Mouse (Mus musculus) hindbrain, embryonic 15.5 days (tissue): ENCODE results near the gene Mybbp1a. TPM values are rescaled to one million over a fixed set of nuclear protein-coding genes. Genes with fewer than 3 reads are reported as not detected.
A peak's percentile ranks its signal among the peaks of the same experiment; 100 is the strongest.

ENCODE experiments used
- ATAC-seq: fragments of 200-750 bp; cut with Nextera tagmentation; 2 replicates; pipeline ENCODE4 v1.8.0; 2017; ENCODE audit warnings: low read depth, moderate number of reproducible peaks, moderate TSS enrichment; ENCODE audit not compliant: low FRiP score
- H3K27ac ChIP-seq: fragments of 300-500 bp; sonication (generic); replicated peaks from 2 replicates; pipeline ENCODE4 v1.5.1; 2015; ENCODE audit warnings: mild to moderate bottlenecking, inconsistent platforms
- H3K27me3 ChIP-seq: fragments of 300-500 bp; sonication (generic); 2 replicates; pipeline ENCODE4 v1.6.1; 2015; ENCODE audit warnings: control low read depth, inconsistent platforms
- H3K36me3 ChIP-seq: fragments of 300-500 bp; sonication (generic); 2 replicates; pipeline ENCODE4 v1.6.1; 2015; ENCODE audit warnings: control low read depth, inconsistent platforms
- H3K4me1 ChIP-seq: fragments of 300-500 bp; sonication (generic); replicated peaks from 2 replicates; pipeline ENCODE4 v1.6.1; 2015; ENCODE audit warnings: control low read depth, inconsistent platforms
- H3K4me2 ChIP-seq: fragments of 300-500 bp; sonication (generic); 2 replicates; pipeline ENCODE4 v1.6.1; 2015; ENCODE audit warnings: moderate library complexity, mild to moderate bottlenecking, inconsistent platforms
- H3K4me3 ChIP-seq: fragments of 300-500 bp; sonication (generic); 2 replicates; pipeline ENCODE4 v1.5.1; 2015; ENCODE audit warnings: mild to moderate bottlenecking, inconsistent platforms
- H3K9ac ChIP-seq: fragments of 300-500 bp; sonication (generic); 2 replicates; pipeline ENCODE4 v1.6.1; 2015; ENCODE audit warnings: inconsistent platforms
- H3K9me3 ChIP-seq: fragments of 300-500 bp; sonication (generic); 2 replicates; pipeline ENCODE4 v1.6.1; 2016; ENCODE audit warnings: control low read depth, inconsistent platforms
- WGBS: fragments of 180-500 bp; shearing (Covaris S2); methylation state at CpG from one replicate; pipeline ENCODE4 v1.1.7; 2015; 5-methylcytosine and 5-hydroxymethylcytosine counted together
- polyA plus RNA-seq: library from polyadenylated mRNA; unstranded; fragments of >200 nt; fragmentation: Nextera tagmentation; extraction: Ambion mirVana; gene quantifications from 2 replicates; pipeline ENCODE4 v1.2.1, GENCODE M21; 2015

The Mybbp1a gene
- polyA plus RNA-seq, 1 experiment from 2014 or later, result 62.1 TPM

DNA sequence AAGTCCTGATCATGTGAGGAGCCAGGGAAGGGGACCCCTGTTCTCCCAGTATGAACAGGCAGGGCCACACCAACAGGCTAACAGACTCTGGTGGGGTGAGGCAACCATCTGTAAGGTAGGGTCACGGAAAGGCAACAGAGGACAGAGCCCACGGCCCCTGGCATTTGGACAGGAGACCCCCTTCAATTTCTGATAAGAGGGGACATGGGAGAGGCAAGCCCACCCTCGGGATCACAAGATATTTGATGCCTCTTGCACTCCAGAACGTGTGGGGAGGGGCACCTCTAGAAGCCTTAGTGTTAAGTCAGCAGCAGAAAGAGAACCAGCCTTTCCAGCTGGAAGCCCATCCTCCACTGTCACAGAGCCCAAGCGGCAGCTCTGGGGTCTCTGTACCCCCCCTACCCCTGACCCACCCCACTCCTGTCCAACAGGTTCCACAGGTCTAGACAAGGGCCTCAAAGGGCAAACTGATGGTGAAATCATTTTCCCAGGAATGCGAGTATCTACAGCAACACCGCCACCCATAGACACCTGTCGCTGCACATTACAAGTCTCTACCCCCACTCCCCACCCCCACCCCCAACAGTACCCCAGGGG, 35.0 kb upstream of the Mybbp1a start:
- WGBS, result 62% methylated on average over 8 of the region's 8 CpGs
- Histone ChIP-seq H3K4me3 (no peak overlapping the region), H3K27me3 (no peaks in the 10 kb centered on the region), H3K9me3 (no peaks in the 10 kb centered on the region), H3K9ac (no peak overlapping the region), H3K4me1 (peaks cover 8% of the 10 kb centered on the region; the same call in 1 of the 2 replicates), H3K4me2 (no peak overlapping the region), H3K27ac (no peak overlapping the region), H3K36me3 (no peaks in the 10 kb centered on the region)
- ATAC-seq, result no peak

GRCm38 (mm10) chr11:72407081-72407480, 34.1 kb upstream of the Mybbp1a start:
- Histone ChIP-seq H3K4me3 (no peak overlapping the region), H3K36me3 (no peaks in the 10 kb centered on the region), H3K4me1 (peaks cover 16% of the 10 kb centered on the region), H3K27me3 (no peaks in the 10 kb centered on the region), H3K9ac (no peak overlapping the region), H3K27ac (no peak overlapping the region), H3K4me2 (no peak overlapping the region), H3K9me3 (no peaks in the 10 kb centered on the region)
- no peak for ATAC-seq
- 17% methylated on average over 3 of the region's 3 CpGs for WGBS

GRCm38 (mm10) chr11:72407574-72407973, 33.6 kb upstream of the Mybbp1a start:
- Histone ChIP-seq H3K36me3 (no peaks in the 10 kb centered on the region), H3K4me3 (no peak overlapping the region), H3K9me3 (no peaks in the 10 kb centered on the region), H3K27ac (no peak overlapping the region), H3K9ac (no peak overlapping the region), H3K4me2 (no peak overlapping the region), H3K4me1 (peaks cover 16% of the 10 kb centered on the region), H3K27me3 (peaks cover 3% of the 10 kb centered on the region; the same call in 1 of the 2 replicates)
- WGBS, result 22% methylated on average over 7 of the region's 7 CpGs
- no peak for ATAC-seq

GRCm38 (mm10) chr11:72408451-72409170, 32.5 kb upstream of the Mybbp1a start:
- WGBS, result 59% methylated on average over 9 of the region's 9 CpGs
- Histone ChIP-seq H3K4me1 (peaks cover 16% of the 10 kb centered on the region), H3K4me3 (no peak overlapping the region), H3K36me3 (no peaks in the 10 kb centered on the region), H3K9me3 (no peaks in the 10 kb centered on the region), H3K27ac (no peak overlapping the region), H3K9ac (no peak overlapping the region), H3K4me2 (no peak overlapping the region), H3K27me3 (peaks cover 12% of the 10 kb centered on the region; the same call in 1 of the 2 replicates)
- ATAC-seq, result no peak

DNA sequence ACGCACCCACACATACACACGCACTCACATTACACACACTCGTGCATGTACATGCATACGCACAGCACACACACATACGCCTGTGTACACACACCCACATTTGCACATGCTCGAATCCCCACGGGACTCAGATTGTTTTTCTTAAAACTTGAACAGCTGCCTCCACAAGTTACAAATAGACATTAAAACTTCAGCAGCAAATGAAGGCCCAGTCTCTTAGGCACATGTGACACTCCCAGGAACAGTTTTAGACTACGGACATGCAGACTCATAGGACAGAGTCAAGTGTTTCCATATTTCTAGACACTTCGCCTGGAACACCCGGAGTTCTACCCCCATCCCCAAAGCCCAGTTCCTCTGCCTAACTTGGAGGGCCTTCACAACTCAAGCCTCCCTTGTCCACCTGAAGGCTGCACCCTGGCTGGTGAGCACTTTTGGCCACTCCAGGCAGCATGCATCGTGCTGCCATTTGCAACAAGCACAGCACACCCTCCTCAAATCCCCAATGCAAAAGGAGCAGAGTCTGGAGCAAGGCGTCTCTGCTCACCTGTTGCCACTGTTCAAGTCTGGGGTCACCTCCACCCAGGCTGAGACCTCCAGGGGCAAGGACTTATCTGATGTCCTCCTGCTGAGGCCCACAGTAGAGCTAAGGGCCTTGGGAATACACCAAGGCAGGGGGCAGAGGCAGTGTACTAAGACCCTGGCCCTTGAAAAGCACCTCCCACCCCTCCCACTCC, 31.3 kb upstream of the Mybbp1a start:
- no peak overlapping the region for H3K4me2 ChIP-seq
- H3K9ac ChIP-seq, result no peak overlapping the region
- peaks cover 16% of the 10 kb centered on the region for H3K4me1 ChIP-seq
- WGBS, result 80% methylated on average over 12 of the region's 12 CpGs
- no peak overlapping the region for H3K4me3 ChIP-seq
- H3K27ac ChIP-seq, result no peak overlapping the region
- H3K27me3 ChIP-seq, result peaks cover 16% of the 10 kb centered on the region; the same call in 1 of the 2 replicates
- H3K36me3 ChIP-seq, result no peaks in the 10 kb centered on the region
- ATAC-seq, result no peak
- H3K9me3 ChIP-seq, result no peaks in the 10 kb centered on the region

DNA sequence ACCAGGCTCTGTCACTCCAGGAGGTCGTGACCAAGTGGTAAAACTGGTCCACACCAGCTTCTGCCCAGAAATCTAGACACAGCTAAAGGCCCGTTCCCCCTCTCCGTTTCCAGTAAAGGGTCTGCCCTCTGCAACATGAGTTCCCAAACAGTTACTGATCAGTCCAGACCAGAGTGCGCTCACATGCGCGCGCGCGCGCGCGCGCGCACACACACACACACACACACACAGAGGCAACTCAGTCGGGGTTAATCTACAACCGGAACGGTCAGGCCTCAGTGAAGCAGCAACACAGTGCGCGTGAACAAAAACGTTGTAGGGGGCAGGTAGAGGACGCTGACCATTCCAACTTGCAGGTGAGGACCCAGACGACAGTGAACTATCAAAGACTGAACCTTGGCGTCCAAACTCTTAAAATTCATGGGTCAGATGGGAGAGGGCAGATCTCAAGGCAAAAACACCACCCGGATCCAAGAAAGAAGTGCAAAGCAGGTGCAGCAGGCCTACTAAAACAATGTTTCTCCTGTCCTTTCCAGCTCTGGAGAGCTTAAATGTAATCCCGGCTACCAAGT, 30.5 kb upstream of the Mybbp1a start:
- H3K4me2 ChIP-seq, result peak overlapping the region; percentile 94
- H3K4me1 ChIP-seq, result peaks cover 16% of the 10 kb centered on the region
- peaks cover 16% of the 10 kb centered on the region; the same call in 1 of the 2 replicates for H3K27me3 ChIP-seq
- no peak overlapping the region for H3K27ac ChIP-seq
- ATAC-seq, result no peak; the same call in 1 of the 2 replicates
- peak overlapping the region; percentile 57; the same call in 1 of the 2 replicates for H3K9ac ChIP-seq
- WGBS, result 1% methylated on average over 25 of the region's 25 CpGs
- no peaks in the 10 kb centered on the region for H3K36me3 ChIP-seq
- peak overlapping the region; percentile 49 for H3K4me3 ChIP-seq
- no peaks in the 10 kb centered on the region for H3K9me3 ChIP-seq

DNA sequence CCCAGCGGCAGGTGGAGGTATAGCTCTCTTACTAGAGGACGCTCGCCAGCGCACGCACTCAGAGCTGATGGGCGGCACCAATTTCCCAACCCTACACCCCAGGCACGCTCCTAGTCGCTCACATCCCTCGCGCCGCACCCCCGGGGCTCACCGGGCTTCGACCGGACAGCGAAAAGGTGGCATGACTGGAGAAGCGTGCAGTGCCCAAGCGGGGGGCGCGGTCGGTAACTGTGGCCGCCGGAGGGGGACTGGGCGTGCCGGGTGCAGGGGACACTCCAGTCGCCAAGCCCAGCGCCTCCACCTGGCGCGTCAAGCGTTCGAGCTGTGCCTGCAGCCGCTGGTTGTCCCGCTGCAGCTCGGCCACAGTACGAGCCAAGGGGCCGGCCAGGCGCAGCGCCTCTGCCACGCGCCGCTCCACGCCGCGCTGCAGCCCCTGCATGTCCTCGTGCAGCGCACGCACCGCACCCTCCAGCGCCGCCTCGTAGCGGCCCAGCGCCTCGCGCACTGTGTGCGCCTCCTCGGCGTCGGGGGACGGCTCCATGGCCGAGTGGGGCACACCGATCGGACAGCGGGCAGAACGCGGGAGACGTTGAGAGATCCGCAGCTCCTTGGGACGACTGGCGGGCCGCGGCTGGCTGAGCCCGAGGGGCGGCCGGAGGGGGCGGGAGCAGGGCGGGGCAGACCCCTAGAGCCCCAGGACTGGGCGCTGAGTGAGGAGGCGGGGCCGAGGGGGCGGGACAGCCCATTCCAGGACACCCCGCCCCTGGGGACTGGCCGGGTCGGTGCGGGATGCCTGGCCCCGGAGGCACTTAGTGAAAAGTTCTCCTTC, 29.8 kb upstream of the Mybbp1a start, which contains the start of gene Smtnl2:
Gene Smtnl2 (minus strand): TSS at position 621 of the 829 bp plus-strand sequence.
- H3K9ac ChIP-seq, result peak within 1 kb of the TSS; percentile 57
- under 1% methylated on average over 82 of the region's 86 CpGs for WGBS
- peak within 1 kb of the TSS; percentile 94 for H3K4me2 ChIP-seq
- H3K27ac ChIP-seq, result peak within 1 kb of the TSS; percentile 23; the same call in 1 of the 2 replicates
- H3K36me3 ChIP-seq, result no peaks in the 10 kb centered on the region
- ATAC-seq, result peak; percentile 87
- H3K9me3 ChIP-seq, result no peaks in the 10 kb centered on the region
- H3K27me3 ChIP-seq, result peaks cover 16% of the 10 kb centered on the region; the same call in 1 of the 2 replicates
- H3K4me1 ChIP-seq, result peaks cover 16% of the 10 kb centered on the region
- peak within 1 kb of the TSS; percentile 49 for H3K4me3 ChIP-seq

- 34% methylated on average over 9 of the region's 9 CpGs for WGBS
- no peak for ATAC-seq
- no peak overlapping the region; the same call in 1 of the 2 replicates for H3K9ac ChIP-seq
These were observed 29.2 kb upstream of the Mybbp1a start for GRCm38 (mm10) chr11:72411945-72412344.

DNA sequence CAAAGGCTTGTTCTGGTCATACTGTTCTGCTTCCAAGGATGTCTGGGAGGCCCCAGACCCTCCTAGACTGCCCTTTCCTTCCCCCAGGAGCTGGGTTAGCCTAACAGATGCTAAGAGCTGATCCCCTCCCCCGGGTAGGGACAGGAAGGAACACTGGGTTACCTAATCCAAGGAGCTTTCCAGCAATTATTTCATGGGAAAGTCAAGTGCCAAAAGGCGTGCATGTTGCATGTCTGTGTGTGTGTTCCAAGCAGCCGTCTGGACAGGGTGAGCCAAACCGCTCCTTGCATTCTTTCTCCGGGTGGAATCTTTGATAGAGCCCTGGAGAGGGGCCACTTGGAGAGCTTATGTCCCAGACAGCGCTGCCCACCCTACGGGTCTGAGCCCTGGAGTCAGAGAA, 28.1 kb upstream of the Mybbp1a start:
- ATAC-seq, result no peak
- WGBS, result 80% methylated on average over 7 of the region's 7 CpGs
- H3K36me3 ChIP-seq, result no peaks in the 10 kb centered on the region
- H3K9ac ChIP-seq, result no peak overlapping the region
- H3K4me2 ChIP-seq, result no peak overlapping the region
- H3K9me3 ChIP-seq, result no peaks in the 10 kb centered on the region
- peaks cover 16% of the 10 kb centered on the region; the same call in 1 of the 2 replicates for H3K27me3 ChIP-seq
- no peak overlapping the region for H3K4me3 ChIP-seq
- H3K27ac ChIP-seq, result no peak overlapping the region
- peaks cover 16% of the 10 kb centered on the region for H3K4me1 ChIP-seq

More at GRCm38 (mm10) chr11:72411945-72412344, 29.2 kb upstream of the Mybbp1a start:
- no peak overlapping the region for H3K27ac ChIP-seq
- H3K4me1 ChIP-seq, result peaks cover 16% of the 10 kb centered on the region
- peak overlapping the region; percentile 94 for H3K4me2 ChIP-seq
- H3K27me3 ChIP-seq, result peaks cover 16% of the 10 kb centered on the region; the same call in 1 of the 2 replicates
- peak overlapping the region; percentile 49 for H3K4me3 ChIP-seq
- no peaks in the 10 kb centered on the region for H3K36me3 ChIP-seq
- H3K9me3 ChIP-seq, result no peaks in the 10 kb centered on the region

DNA sequence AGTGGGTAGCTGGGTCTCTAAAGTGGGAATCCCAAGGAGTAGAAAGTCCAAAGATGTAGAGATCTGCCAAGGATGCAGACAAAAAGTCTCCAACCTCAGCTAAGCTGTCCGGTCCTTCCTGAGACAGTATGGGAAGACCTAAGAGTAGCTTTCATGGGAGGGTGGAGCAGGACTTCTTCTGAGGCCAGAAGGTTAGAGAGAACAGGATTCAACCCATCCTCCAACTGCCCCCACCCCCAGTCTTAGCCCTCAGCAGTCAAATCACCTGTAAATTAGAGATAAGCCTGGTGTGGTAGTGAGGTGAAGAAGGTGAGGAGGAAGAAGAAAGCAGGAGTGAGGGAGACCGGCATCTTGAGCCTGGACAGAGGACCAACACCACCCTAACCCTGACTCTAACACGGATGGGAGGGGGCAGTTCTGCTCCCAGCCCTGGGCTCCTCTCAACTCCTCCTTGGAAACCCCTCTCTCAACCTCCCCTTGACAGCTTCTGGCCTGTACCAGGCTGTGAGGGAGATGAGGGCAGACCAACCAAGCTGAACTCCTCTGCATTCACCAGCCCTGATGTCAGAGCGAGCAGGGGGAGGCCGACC, 27.5 kb upstream of the Mybbp1a start:
- no peak for ATAC-seq
- H3K27ac ChIP-seq, result no peak overlapping the region
- peaks cover 16% of the 10 kb centered on the region for H3K4me1 ChIP-seq
- H3K36me3 ChIP-seq, result no peaks in the 10 kb centered on the region
- no peak overlapping the region for H3K4me3 ChIP-seq
- no peak overlapping the region for H3K9ac ChIP-seq
- H3K9me3 ChIP-seq, result no peaks in the 10 kb centered on the region
- peaks cover 16% of the 10 kb centered on the region; the same call in 1 of the 2 replicates for H3K27me3 ChIP-seq
- H3K4me2 ChIP-seq, result no peak overlapping the region
- 71% methylated on average over 5 of the region's 5 CpGs for WGBS

- Histone ChIP-seq H3K9me3 (no peaks in the 10 kb centered on the region), H3K27me3 (peaks cover 16% of the 10 kb centered on the region; the same call in 1 of the 2 replicates), H3K4me3 (no peak overlapping the region), H3K9ac (no peak overlapping the region), H3K36me3 (no peaks in the 10 kb centered on the region), H3K4me1 (peaks cover 16% of the 10 kb centered on the region), H3K4me2 (no peak overlapping the region), H3K27ac (no peak overlapping the region)
- ATAC-seq, result no peak
- 86% methylated on average over 8 of the region's 8 CpGs for WGBS
These were observed 26.0 kb upstream of the Mybbp1a start for GRCm38 (mm10) chr11:72415155-72415554.
